Mouse (Mus musculus): Measurements from ENCODE around the gene Cers2. TPM values are rescaled to one million over a fixed set of nuclear protein-coding genes. Genes with fewer than 3 reads are reported as not detected.
A peak's percentile ranks its signal among the peaks of the same experiment; 100 is the strongest.

Gene Cers2
- polyA plus RNA-seq, 1 experiment, result 99.4 TPM

DNA sequence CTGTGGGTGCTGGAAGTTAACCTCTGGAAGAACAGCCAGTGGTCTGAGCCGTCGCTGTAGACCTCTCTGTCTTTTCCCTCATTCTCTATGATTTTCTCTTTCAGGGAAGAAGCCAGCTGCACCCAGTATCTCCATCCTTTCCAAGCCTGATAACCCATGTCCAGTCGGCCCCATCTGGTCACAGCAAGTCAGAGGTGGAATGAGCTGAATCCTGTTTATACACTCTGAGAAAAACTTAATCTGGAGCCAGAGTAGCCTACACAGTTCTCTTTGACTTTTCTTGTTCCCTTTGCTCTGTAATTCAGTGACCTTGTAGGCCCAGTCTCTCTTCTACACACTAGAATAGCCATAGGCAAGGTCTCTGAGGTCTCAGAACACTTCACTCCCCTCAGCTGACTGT, 27.1 kb upstream of the Cers2 start:
- no peak for DNase-seq (ENCODE audit: extremely low spot score in 1 of 2, low spot score in 1 of 2)

GRCm38 (mm10) chr3:95289419-95289818, 25.2 kb upstream of the Cers2 start:
- DNase-seq (ENCODE audit: extremely low spot score in 1 of 2, low spot score in 1 of 2), result no peak

- DNase-seq (ENCODE audit: extremely low spot score in 1 of 2, low spot score in 1 of 2), result no peak
Observed at GRCm38 (mm10) chr3:95290156-95290555, 24.4 kb upstream of the Cers2 start.

GRCm38 (mm10) chr3:95291041-95291440, 23.6 kb upstream of the Cers2 start:
- no peak for DNase-seq (ENCODE audit: extremely low spot score in 1 of 2, low spot score in 1 of 2)

DNA sequence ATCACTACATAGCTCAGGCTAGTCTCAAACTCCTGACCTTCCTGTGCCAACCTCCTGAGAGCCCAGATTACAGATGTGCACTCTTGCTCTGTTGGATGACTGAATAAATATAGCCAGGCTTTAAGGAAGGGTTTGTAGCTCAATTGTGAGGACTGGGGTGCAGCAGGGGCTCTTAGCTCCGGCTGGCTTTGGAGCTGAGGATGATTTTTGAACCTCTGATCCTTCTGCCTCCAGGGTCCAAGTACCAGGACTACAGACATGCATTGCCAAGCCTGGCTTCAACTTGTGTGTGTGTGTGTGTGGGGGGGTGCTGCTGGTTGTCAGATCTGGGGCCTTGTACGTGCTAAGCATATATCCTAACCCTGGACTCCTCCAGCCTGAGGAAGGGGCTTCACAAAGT, 21.7 kb upstream of the Cers2 start:
- DNase-seq (ENCODE audit: extremely low spot score in 1 of 2, low spot score in 1 of 2), result no peak

- DNase-seq (ENCODE audit: extremely low spot score in 1 of 2, low spot score in 1 of 2), result no peak
Observed at GRCm38 (mm10) chr3:95293537-95293936, 21.1 kb upstream of the Cers2 start.

- no peak for DNase-seq (ENCODE audit: extremely low spot score in 1 of 2, low spot score in 1 of 2)
Observed at GRCm38 (mm10) chr3:95294316-95294715, 20.3 kb upstream of the Cers2 start.

DNA sequence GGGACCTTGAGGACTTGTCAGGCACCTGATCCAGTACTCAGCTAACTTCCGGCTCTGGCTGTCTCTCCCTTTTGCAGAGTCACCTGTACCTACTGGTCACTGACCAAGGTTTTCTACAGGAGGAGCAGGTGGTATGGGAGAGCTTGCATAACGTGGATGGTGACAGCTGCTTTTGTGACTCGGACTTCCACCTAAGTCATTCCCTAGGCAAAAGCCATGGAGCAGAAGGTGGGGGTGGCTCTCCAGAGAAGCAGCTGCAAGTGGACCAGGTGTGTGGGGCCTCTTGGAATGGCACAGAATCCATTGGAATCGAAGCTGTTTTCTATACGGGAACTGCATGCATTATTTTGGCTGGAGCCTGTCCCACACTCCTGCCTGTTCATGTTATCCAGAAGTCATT, 19.9 kb upstream of the Cers2 start:
- DNase-seq (ENCODE audit: extremely low spot score in 1 of 2, low spot score in 1 of 2), result no peak

- DNase-seq (ENCODE audit: extremely low spot score in 1 of 2, low spot score in 1 of 2), result no peak
Observed at GRCm38 (mm10) chr3:95295321-95296102, 19.1 kb upstream of the Cers2 start.

DNA sequence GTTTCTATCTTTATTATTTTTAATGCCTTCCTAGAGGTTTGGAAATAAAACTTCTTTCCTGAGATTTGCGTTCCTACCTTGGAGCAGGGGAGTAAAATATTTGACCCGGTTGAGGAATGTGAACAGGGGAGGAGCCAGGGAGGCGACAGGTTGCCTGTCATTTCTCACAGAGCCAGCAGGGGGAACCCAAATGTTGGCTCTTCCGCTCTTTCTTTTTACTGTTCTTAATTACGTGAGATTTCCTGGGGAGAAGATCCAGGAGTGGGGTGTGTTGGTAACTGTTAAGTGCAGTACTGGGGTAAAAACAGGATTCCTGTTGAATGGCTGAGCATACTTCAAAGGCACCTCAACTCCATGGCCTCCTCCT, 18.5 kb upstream of the Cers2 start:
- peak in 1 of 2 experiments; percentile 55 for DNase-seq (ENCODE audit: extremely low spot score in 1 of 2, low spot score in 1 of 2)

DNA sequence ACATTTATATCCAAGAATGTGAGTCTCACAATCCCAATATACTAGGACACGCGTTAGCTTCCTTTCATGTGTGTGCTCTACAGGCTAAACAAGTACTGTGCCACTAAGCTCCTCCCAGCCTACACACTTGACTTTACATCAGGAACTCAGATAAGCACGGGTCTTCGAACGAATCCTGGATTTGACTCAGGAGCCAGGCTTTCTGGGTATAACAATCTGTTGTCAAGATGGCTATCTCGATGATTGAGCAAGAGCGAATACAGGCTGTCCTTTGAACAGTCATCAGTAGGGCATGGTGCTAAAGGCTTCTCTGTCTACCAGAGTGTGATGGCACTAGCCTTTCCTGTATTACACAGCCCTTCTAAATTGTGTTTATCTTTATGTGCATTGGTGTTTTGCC, 16.6 kb upstream of the Cers2 start:
- DNase-seq (ENCODE audit: extremely low spot score in 1 of 2, low spot score in 1 of 2), result no peak

DNA sequence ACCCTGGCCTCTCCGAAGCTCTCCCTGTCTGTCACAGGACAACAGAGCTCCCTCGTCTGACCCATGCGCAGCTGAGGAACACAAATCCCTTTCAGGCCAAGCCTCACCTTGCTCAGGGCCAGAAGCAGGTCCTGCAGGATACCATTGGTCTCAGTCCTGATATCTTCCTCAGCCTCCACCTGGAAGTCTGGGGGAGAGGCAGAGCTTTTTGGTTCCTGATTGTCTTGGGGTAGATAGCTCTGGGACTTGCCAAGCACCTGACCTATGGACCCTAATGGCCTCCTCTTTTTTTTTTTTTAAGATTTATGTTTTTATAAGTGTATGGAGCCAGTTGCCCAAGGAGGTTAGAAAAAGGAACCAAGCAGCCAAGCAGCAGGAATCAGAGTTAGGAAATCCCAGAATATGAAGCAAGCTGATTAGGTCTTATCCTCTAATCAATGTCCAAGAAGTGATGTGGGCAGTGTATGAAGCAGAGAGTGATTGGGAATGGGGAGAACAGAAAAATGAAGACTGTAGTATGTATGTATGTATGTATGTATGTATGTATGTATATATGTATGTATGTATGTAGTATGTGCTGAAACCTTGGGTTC, 13.3 kb upstream of the Cers2 start:
- no peak for DNase-seq (ENCODE audit: extremely low spot score in 1 of 2, low spot score in 1 of 2)

GRCm38 (mm10) chr3:95306244-95306643, 8.3 kb upstream of the Cers2 start:
- no peak for DNase-seq (ENCODE audit: extremely low spot score in 1 of 2, low spot score in 1 of 2)

DNA sequence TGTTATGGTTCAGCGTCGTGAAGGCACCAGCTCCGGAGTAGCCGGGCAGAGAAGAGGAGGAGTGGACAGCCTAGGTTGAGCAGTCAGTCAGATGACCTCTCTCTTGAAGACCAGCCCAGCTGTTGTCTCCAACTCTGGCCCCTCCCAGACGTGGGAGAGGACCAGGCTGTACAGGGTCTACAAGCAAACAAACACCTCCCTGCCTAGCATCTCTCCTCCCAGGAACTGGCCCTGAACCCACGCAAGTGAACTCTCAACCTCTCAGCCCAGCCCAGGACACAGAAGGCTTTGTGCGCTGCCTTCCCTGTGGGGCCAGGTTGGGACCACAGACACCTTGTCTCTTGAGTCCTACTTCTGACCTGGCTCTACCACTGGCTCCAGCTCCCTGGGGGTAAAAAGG, 7.5 kb upstream of the Cers2 start, which contains the start of gene Anxa9:
Anxa9 (minus strand) TSS at position 77 of the 400 bp plus-strand sequence.
- DNase-seq (ENCODE audit: extremely low spot score in 1 of 2, low spot score in 1 of 2), result no peak

GRCm38 (mm10) chr3:95310496-95310895, 4.1 kb upstream of the Cers2 start:
- DNase-seq (ENCODE audit: extremely low spot score in 1 of 2, low spot score in 1 of 2), result no peak

GRCm38 (mm10) chr3:95310968-95311882, 3.4 kb upstream of the Cers2 start:
- peak; percentile 56 to 83 for DNase-seq (ENCODE audit: extremely low spot score in 1 of 2, low spot score in 1 of 2)

DNA sequence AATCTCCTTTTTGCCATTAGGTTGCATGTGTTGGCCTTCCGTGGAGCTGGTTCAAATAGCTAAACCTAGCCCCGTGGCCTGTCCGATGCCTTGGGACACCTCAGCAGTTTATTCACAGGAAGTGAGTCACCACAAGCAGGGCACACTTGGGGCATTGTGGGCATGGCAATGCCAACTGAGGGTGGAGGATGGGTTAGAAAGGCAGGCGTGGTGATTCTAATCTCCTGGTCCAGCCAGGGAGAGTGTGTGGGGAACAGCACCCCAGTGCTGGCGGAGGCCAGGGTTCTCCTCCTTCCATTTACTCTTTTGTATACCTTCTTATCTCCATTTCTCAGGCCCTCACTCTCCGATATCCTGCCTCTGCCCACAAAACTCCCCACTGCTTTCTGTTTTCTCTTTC, 2.0 kb upstream of the Cers2 start:
- no peak for DNase-seq (ENCODE audit: extremely low spot score in 1 of 2, low spot score in 1 of 2)

DNA sequence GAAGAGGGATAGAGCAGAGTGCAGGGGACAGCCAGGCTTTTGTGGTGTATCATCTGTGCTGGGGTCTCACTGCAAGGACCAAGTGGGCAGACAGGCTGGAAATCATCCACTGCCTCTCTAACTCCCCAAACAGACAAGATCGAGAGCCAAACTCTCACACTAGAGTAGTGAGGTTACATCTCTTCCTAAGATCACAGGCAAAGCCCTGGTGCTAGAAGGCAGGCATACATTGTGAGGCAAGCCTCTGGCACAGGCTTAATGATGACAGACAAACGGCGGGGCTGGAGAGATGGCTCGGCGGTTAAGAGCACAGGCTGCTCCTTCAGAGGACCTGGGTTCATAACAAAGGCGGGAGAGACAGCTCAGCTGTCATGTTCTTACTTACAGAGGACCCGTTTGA, 1.1 kb upstream of the Cers2 start:
- DNase-seq (ENCODE audit: extremely low spot score in 1 of 2, low spot score in 1 of 2), result no peak

DNA sequence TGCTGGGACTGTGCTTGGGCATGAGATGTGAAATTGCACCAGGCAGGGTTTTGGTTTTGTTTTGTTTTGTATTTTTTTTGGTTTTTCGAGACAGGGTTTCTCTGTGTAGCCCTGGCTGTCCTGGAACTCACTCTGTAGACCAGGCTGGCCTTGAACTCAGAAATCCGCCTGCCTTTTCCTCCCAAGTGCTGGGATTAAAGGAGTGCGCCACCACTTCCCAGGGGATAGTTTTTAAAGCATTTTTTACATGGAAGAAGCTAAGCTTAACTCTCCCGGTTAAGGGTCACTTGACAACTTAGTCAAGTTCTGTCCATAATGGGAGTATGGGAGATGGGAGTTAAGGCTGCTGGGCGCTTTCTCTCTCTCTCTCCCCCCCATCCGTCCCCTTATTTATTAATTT, 516 bp upstream of the Cers2 start:
- DNase-seq (ENCODE audit: extremely low spot score in 1 of 2, low spot score in 1 of 2), result no peak

GRCm38 (mm10) chr3:95315094-95315843, 678 bp downstream of the Cers2 start:
- peak in 1 of 2 experiments; percentile 60 for DNase-seq (ENCODE audit: extremely low spot score in 1 of 2, low spot score in 1 of 2)

All from frontal cortex, adult 2 months (tissue).